Mouse (Mus musculus): Measurements from ENCODE around the gene 4930503B20Rik. TPM values are rescaled to one million over a fixed set of nuclear protein-coding genes. Genes with fewer than 3 reads are reported as not detected.

4930503B20Rik gene
- total RNA-seq, 1 experiment from 2014 or later, result not detected

- no peak for DNase-seq
Measured at GRCm38 (mm10) chr3:146599198-146599900, 51.8 kb downstream of the 4930503B20Rik start.

- no peak for DNase-seq
Measured at GRCm38 (mm10) chr3:146598411-146598810, 52.7 kb downstream of the 4930503B20Rik start.

DNA sequence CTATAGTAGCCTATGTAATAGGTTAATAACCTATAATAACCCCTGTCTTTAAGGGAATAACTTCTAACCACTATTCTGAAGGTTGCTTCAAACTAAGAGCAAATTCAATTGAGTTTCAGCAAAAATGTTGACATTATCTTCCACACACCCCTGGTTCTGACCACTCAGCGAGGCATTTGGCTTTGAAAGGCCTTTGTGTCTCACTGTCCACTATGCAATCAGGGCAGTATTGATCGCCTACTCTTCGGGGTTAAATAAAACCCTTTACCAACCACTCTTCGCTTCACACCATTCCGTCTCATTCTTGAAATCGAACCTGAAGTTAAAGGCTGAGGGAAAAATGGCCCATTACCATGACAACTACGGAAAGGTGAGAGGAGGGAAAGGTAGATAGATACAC, 54.3 kb downstream of the 4930503B20Rik start:
- no peak for DNase-seq

DNA sequence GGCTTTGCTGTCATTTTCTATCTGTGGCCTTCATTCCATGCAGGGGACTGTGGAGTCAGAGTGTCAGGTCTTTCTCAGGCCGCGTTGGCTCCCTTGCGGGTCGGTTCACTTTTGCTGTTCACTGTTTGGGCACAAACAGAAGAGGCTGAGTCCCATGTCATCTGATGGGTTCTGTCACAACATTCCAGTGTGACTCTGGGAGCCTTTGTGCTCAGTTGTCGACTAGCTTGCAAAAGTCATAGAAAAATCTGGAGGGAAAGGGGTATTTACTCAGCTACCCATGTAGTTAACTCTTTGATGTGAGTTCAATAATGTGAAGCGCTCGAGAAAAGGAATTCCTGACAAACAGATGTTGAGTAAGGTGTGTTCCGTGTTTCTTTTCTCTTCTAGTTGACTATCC, 54.7 kb downstream of the 4930503B20Rik start:
- DNase-seq, result no peak

DNA sequence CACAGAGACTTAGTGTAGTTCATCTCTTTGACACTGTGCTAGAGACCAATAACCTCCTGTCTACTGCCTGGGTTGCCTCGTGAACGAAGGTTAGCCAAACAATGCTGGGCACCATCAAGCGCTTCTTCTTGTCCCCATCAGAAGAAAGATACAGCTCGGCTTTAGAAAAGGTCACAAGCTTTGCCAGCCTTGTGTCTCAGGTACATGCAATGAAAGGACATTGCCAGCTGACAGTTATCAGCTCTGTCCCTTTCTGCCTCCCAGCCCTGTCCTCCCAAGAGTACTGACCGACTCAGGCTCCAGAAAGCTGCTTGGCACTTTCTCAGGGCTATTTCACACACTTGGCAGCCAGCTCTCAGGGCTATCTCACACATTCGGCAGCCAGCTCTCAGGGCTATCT, 55.7 kb downstream of the 4930503B20Rik start:
- no peak for DNase-seq

Other genes starting within 250 kb of the 4930503B20Rik start
- 10.4 and 10.5 TPM in 2 replicates for gene Ssx2ip, start 246.7 kb downstream of the 4930503B20Rik start, total RNA-seq (2021)
- 9.6 and 9.8 TPM in 2 replicates for gene Ctbs, start 201.5 kb downstream of the 4930503B20Rik start, total RNA-seq (2021)
- gene Spata1, start 151.6 kb downstream of the 4930503B20Rik start, total RNA-seq (2021), result 2.4 and 3.4 TPM in 2 replicates
- 286 and 296 TPM in 2 replicates for gene Gng5, start 151.5 kb downstream of the 4930503B20Rik start, total RNA-seq (2021)
- gene Rpf1, start 129.9 kb downstream of the 4930503B20Rik start, total RNA-seq (2021), result 29.9 and 37.0 TPM in 2 replicates
- 4.5 and 109 TPM in 2 replicates for gene Uox, start 80.9 kb downstream of the 4930503B20Rik start, total RNA-seq (2021)
- gene Dnase2b, start 35.7 kb downstream of the 4930503B20Rik start, total RNA-seq (2021), result 1.3 TPM in 1 of 2 replicates, not detected in the other
- 0.82 and 0.83 TPM in 2 replicates for gene Samd13, start 34.3 kb upstream of the 4930503B20Rik start, total RNA-seq (2021)
- 103 and 114 TPM in 2 replicates for gene Prkacb, start 161.7 kb upstream of the 4930503B20Rik start, total RNA-seq (2021)
- gene Ttll7, start 201.1 kb upstream of the 4930503B20Rik start, total RNA-seq (2021), result 5.4 and 6.8 TPM in 2 replicates

All from adrenal gland, postnatal 14 days (tissue).